Mouse (Mus musculus) adrenal gland, postnatal 10 days (tissue): Measurements from ENCODE around the gene Fbxl17. TPM values are rescaled to one million over a fixed set of nuclear protein-coding genes. Genes with fewer than 3 reads are reported as not detected.

Source experiments
- DNase-seq: peaks from one replicate; pipeline ENCODE4 v3.0.0; 2021; ENCODE audit warnings: mixed read lengths
- total RNA-seq, 2 experiments: library from RNA; stranded (reverse); gene quantifications; 2 replicates each; pipeline ENCODE4 v1.2.3; 2021

Fbxl17 gene
- total RNA-seq, 2 experiments from 2014 or later: 25.0 to 32.7 TPM

DNA sequence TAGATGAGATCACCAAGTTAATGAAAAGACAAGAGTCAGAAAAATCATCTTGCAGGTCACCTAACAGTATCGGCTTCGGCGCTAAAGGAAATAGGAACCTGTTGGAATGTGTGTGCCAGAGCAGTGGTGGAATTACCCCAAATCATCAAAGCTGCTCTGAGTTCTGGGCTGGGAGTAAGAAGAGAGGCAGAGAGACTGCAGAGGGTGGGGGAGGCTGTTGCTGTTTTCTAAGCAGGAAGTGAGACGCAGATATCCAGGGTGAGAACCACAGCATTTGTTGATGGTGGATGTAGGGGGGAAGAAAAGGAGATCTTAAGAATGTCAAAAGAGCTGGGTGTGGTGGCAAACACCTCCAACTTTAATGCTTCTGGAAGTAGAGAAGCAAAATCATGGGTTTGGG is 406.6 kb downstream of the Fbxl17 start:
- no peak for DNase-seq

- no peak for DNase-seq
Observed at GRCm38 (mm10) chr17:63092774-63093173, 407.0 kb downstream of the Fbxl17 start.

DNA sequence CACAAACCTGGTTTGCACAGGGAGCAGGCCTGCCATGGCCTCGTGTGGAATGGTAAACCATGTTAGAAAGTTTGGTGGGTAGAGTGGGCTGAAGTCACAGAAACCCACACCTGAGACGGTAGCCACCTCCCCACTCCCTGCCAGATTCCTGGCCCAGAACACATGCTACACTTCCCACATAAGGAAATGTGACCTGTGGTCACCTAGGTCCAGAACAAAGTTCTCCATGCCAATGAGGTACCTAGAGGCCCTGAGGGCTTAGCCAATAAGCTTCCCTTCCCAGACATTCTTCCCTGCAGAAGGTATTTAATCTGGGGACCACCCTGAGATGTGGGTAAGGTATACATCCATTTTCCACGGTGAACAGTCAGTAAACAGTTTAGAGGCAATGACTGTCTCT is 409.7 kb downstream of the Fbxl17 start:
- no peak for DNase-seq

DNA sequence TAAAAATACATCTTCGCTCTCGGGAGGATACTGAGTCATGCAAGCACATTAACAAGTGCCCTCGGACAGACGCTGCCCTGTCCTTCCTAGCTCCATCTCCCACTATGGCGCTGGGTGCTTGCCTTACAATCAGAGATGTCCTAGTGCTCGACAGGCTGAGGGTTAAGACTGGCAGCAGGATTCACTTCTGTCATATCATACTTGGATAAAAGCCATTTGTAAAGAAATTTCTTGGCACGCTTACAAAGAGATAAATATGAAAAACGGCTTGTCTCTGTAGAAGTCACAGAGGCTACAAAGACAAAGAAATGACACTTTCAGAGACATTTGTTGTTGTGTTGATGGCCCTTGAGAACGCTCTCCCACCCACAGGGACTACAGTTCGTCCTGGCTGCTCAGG is 412.6 kb downstream of the Fbxl17 start:
- DNase-seq: no peak

DNA sequence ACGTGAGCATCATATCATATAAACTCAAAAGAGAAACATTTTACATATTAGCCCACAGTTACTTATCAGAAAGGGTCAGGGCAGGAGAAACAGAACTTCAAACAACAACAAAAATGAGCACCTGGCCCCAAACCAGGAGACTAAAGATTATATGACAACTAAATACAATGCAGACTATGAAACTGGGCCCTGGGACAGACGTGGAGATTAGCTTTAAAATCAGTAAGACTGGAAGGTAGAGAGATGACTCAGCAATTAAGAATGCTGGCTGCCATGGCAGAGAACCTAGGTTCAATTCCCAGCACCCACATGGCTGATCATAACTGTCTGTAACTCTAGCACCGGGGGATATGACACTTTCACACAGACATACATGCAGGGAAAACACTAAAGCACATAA is 413.3 kb downstream of the Fbxl17 start:
- no peak for DNase-seq

DNA sequence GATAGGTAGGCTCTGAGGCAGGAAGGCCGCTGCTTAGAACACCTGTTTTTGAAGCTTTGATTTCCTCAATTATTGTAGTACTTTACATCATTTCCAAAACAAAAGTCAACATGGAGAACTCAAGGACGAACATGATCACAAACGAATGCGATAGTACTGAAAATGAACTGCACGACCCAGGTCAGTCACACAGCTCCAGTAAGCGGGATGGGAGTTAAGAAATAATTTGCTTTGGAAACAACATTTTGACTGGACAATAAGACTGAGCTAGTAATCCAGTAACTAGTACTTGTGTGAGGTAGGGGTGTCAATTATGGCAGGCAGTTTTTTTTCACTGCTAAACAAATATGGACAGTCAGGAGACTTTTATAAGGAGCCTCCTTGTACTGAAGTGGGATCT is 414.6 kb downstream of the Fbxl17 start:
- no peak for DNase-seq

GRCm38 (mm10) chr17:63079087-63079486 is 420.7 kb downstream of the Fbxl17 start:
- DNase-seq: no peak

DNA sequence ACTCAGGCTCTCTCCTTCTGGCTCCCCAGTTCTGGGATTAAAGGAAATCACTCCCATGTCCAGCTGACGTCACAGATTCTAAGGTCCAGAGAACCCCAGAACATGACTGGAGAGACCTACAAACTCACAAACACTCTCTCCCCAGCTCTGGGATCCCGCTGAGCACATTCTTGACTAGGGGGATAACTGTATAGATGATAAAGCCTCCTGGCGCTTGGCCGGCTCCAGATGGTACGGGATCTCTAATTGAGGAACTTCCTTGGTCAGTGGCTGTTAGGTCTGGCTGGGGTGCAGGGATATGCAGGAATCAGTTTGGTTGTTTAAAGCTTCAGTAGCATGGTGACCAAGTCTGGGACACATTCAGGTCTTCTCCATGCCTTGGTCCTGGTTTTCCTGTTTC is 422.3 kb downstream of the Fbxl17 start:
- no peak for DNase-seq

- DNase-seq: no peak
Observed at GRCm38 (mm10) chr17:63076661-63077060, 423.2 kb downstream of the Fbxl17 start.

- DNase-seq: no peak
Observed at GRCm38 (mm10) chr17:63076037-63076426, 423.8 kb downstream of the Fbxl17 start.

- no peak for DNase-seq
Observed at GRCm38 (mm10) chr17:63075091-63076036, 424.5 kb downstream of the Fbxl17 start.

- no peak for DNase-seq
Observed at GRCm38 (mm10) chr17:63073342-63073741, 426.5 kb downstream of the Fbxl17 start.

- DNase-seq: no peak
Observed at GRCm38 (mm10) chr17:63071134-63071923, 428.5 kb downstream of the Fbxl17 start.

- no peak for DNase-seq
Observed at GRCm38 (mm10) chr17:63070161-63070761, 429.6 kb downstream of the Fbxl17 start.

- peak; percentile 29 for DNase-seq
Observed at GRCm38 (mm10) chr17:63062785-63063184, 437.0 kb downstream of the Fbxl17 start.

DNA sequence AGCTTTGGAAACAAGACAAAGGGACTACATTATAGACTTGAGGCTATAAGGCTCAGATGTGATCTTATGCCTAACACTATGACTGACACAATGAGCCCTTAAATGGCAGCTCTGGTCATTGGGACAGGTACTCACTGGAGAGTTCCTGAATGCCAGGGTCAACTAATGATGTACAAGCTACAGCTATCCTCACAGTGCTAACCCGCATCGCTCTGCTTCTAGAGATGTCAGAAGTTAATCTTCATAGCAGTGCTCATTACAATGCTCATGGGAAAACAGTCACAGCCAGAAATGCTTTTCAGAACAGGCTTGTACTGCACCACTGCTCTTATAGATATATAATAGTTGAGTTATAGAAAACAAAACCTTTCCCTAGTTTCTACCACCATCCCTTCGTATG is 438.0 kb downstream of the Fbxl17 start:
- DNase-seq: no peak

DNA sequence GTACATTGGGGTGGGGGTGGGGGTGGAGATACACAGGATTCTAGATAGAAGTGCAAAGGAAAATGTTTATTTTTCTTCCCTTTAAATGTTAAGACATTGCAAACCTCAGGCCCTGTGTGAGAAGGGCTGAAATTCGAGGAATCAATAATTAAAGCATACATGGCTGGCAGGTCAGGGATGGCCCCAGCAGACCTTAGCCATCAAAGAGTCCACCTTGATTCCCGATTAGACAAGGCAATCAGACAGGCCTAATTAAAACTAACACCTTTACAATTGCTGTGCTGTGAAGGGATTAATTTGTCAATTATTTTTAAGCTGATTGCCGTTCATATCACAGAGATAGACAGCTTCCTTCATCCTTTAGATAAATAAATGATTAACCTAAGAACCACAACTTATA is 439.0 kb downstream of the Fbxl17 start:
- DNase-seq: no peak

DNA sequence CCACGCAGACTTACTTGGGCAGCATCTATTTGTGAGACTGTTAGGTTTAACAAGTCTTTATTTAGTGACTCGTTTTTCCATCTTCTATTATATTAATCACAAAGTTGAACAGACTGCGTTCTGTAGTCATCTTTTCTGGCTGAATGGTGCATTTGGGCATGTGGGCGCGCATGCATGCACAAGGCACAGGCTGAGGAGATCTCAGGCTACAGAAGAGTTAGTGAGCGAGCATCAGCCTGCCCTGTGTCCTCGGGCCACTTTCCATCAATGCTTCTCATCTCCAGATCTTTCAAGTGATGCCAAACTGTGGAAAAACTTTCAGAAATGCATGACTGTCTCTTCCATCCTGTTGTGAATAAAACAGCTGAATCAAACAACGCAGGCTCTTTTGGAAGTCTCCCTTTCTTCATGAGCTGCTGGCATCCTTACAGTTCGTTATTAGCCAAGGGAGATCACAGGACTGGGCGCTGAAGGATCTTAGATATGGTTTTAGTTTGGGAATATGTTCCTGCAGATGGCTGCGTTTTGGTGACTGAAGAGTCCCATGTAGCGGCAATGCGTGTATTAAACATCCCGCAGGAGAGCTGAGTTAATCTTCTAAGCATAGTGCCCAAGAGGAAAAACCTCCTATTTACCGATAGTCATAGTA is 442.0 kb downstream of the Fbxl17 start:
- no peak for DNase-seq

DNA sequence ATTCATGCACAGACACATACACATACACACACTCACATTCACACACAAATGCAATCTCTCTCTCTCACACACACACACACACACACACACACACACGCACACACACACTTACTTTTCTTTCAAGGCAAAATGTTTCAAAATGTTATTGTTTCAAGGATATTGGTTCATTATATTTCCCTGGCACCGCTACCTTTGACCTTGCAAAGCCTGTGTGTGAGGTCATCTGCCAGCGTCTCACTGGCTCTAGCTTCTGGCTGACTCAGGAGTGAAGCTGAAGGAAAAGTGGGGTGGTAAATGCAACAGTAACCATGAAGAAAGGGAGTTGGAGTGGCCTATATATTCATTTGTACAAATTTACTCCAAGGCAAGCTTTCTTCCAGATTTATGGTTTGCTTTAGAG is 442.8 kb downstream of the Fbxl17 start:
- DNase-seq: peak; percentile 63

- DNase-seq: no peak
Observed at GRCm38 (mm10) chr17:63053311-63053710, 446.5 kb downstream of the Fbxl17 start.

DNA sequence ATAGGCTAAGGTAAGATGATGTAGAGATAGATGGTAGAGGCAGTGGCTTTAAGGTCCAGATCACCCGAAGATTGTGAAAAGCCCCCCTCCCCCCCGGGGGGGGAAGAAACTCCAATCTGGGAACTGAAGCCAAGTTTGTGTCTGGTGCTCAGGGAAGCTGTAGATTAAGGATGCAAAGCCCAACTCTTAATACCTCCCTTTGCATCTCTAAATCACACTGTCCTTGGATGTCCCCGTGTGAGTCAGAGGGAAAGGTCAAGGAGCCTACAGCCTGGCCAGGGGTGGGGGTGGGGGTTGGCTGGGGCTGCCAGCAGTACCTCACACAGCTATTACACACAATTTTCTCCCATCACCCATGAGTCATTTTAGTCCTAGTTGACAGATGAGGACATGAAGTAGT is 453.4 kb downstream of the Fbxl17 start:
- peak; percentile 48 for DNase-seq

- no peak for DNase-seq
Observed at GRCm38 (mm10) chr17:63045297-63045696, 454.5 kb downstream of the Fbxl17 start.
